Mouse (Mus musculus): ENCODE measurements at regions not wholly inside any gene's neighbourhood (a gene's known extent, or its start where the extent isn't known, plus 50 kb on each side); places are given as distances from the start of the nearest gene placed in this dataset.

- no peak for DNase-seq (ENCODE audit: low spot score)
These were observed 75.3 kb upstream of the Igfbp7 start for GRCm38 (mm10) chr5:77483053-77483717.

GRCm38 (mm10) chr5:77481811-77482210 is 74.0 kb upstream of the Igfbp7 start:
- no peak for DNase-seq (ENCODE audit: low spot score)

- no peak for DNase-seq (ENCODE audit: low spot score)
These were observed 70.0 kb upstream of the Igfbp7 start for GRCm38 (mm10) chr5:77477794-77478193.

GRCm38 (mm10) chr5:77473896-77474486 is 66.2 kb upstream of the Igfbp7 start:
- no peak for DNase-seq (ENCODE audit: low spot score)

DNA sequence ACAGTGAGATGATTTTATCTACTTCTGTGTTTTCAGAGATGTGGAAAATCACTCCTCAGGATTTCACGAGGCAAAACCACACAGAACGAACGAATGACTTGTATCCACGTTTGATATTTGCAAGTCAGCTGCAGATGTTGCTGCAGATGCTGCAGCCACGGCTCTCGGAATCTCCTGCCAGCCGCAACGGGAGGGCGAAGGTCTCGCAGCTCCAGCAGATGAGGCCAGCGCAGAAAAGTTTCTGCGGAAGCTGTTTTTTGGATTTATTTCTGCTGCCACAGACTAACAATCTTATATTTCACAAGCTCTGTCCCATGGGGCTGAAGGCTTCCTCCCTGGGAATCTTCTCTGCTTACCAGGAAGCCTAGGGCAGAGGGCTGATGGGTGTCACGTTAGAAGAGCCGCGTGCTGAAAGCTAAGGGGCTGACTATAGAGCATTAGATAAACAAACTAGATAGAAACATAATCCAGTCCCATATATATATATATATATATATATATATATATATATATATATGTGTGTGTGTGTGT is 61.5 kb upstream of the Igfbp7 start:
- no peak for DNase-seq (ENCODE audit: low spot score)

DNA sequence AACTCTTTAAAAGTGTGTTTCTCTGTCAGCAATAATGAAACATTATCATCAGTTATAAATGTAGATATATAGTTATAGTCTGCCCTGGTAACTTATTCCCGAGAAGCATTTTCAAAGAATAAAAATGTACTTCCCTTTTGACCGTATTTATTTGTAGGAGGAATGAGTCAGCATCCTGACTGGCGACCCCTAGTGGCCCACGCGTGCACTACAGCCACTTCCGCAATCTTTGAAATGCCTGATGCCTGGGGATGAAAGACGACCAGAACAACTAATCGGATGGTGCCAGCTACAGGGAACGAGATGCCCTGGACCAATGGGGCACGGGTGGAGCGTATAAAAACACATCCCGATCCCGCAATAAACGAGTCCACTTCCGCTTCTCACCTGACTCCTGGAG is 60.6 kb upstream of the Igfbp7 start:
- DNase-seq (ENCODE audit: low spot score): peak; percentile 9

DNA sequence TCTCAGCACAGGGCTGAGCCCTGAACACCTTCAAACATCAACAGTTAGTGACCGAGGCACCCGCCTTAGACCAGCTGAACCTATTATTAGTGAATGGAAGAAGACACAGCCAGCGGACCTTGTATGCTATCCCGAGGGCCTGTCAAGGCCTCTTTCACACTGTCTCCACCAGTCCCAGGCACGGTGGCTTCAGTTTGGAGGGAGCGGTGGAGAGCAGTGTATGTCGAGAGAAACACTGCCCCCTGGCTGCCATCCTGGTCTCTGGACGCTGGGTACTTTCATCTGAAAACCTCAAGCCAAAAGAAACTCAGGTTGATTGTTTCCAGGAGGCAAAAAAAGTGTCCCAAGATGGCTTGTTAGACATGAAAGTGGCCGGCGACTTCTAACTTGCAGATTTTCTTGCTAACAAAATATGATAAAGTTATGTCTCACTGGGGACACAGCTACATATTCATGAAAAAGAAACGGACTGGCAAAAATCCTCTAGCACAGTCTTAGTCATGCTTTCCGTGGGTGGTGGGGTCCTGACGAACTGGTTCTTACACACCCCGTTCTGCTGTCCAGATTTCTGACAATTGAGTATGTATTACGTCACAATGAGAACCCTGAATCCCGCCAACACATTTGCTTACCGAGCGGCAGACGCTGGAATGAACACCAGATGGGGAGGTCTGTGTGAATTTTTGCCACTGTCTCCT is 57.2 kb upstream of the Igfbp7 start:
- DNase-seq (ENCODE audit: low spot score): no peak

GRCm38 (mm10) chr5:77459896-77460717 is 52.3 kb upstream of the Igfbp7 start:
- peak; percentile 49 for DNase-seq (ENCODE audit: low spot score)
